Mouse (Mus musculus) CH12.LX (cell line): ENCODE measurements around the gene Nfkb2. TPM values are rescaled to one million over a fixed set of nuclear protein-coding genes. Genes with fewer than 3 reads are reported as not detected.

ENCODE experiments used
- DNase-seq: peaks from one replicate; pipeline ENCODE4 v3.0.0-alpha.2; 2013; ENCODE audit errors: extremely low read depth
- H3K27ac ChIP-seq: 2 replicates; pipeline ENCODE4 v1.5.1; 2012; ENCODE audit warnings: low read depth, mild to moderate bottlenecking, control low read depth, moderate library complexity; ENCODE audit not compliant: insufficient read depth
- H3K27me3 ChIP-seq: replicated peaks from 2 replicates; pipeline ENCODE3; 2012; ENCODE audit warnings: inconsistent platforms
- H3K36me3 ChIP-seq, 2 experiments: replicated peaks in 1 of 2; 2 replicates each; pipeline versions ENCODE3 to v1.6.1; 2012; ENCODE audit warnings: inconsistent platforms in 1 of 2, low read length in 1 of 2, mild to moderate bottlenecking in 1 of 2, mixed read lengths in 1 of 2, moderate library complexity in 1 of 2; ENCODE audit not compliant: control insufficient read depth in 1 of 2, insufficient read depth in 1 of 2
- H3K4me1 ChIP-seq, 2 experiments: 2 replicates each; pipeline ENCODE4 v1.6.1; 2012; ENCODE audit warnings: inconsistent platforms in 1 of 2, moderate library complexity in 1 of 2; ENCODE audit not compliant: insufficient read depth in 2 of 2, control insufficient read depth in 1 of 2
- H3K4me2 ChIP-seq: 2 replicates; pipeline ENCODE4 v1.6.1; 2012; ENCODE audit warnings: low read depth, mild to moderate bottlenecking, control low read depth; ENCODE audit not compliant: poor library complexity, insufficient read depth, severe bottlenecking
- H3K4me3 ChIP-seq, 3 experiments: fragments of 150-350 bp in 1 of 3; sonication (generic) in 1 of 3; replicated peaks in 1 of 3; 2 replicates each; pipeline versions ENCODE3 to v1.5.1; 2011 to 2012; ENCODE audit warnings: low read depth in 2 of 3, low read length in 2 of 3, mild to moderate bottlenecking in 2 of 3, moderate library complexity in 2 of 3, control low read depth in 1 of 3, improper control_type of control experiment in 1 of 3, inconsistent platforms in 1 of 3, mixed read lengths in 1 of 3; ENCODE audit not compliant: poor library complexity in 1 of 3
- H3K79me2 ChIP-seq: replicated peaks from 2 replicates; pipeline ENCODE4 v1.6.1; 2012; ENCODE audit warnings: mild to moderate bottlenecking, moderate library complexity; ENCODE audit not compliant: control insufficient read depth, poor library complexity, insufficient read depth, severe bottlenecking; ENCODE audit errors: extremely low read depth
- H3K9ac ChIP-seq: 2 replicates; pipeline ENCODE4 v1.6.1; 2012; ENCODE audit warnings: low read depth, mild to moderate bottlenecking, control low read depth, moderate library complexity; ENCODE audit not compliant: insufficient read depth
- H3K9me3 ChIP-seq: replicated peaks from 2 replicates; pipeline ENCODE3; 2012; ENCODE audit warnings: low read length, inconsistent platforms, mixed read lengths
- BHLHE40 ChIP-seq: IDR thresholded peaks from 2 replicates; pipeline ENCODE4 v1.6.1; 2011; ENCODE audit warnings: mild to moderate bottlenecking, low read depth, low read length, improper control_type of control experiment
- CHD1 ChIP-seq: IDR thresholded peaks from 2 replicates; pipeline ENCODE4 v1.6.1; 2012; ENCODE audit warnings: low read depth, low read length, improper control_type of control experiment, inconsistent platforms
- CHD2 ChIP-seq: IDR thresholded peaks from 2 replicates; pipeline ENCODE4 v1.6.1; 2011; ENCODE audit warnings: low read length, improper control_type of control experiment
- ELF1 ChIP-seq: IDR thresholded peaks from 2 replicates; pipeline ENCODE4 v1.6.1; 2014; ENCODE audit warnings: low read depth, mild to moderate bottlenecking, inconsistent platforms, low read length, improper control_type of control experiment
- EP300 ChIP-seq: IDR thresholded peaks from 2 replicates; pipeline ENCODE4 v1.6.1; 2011; ENCODE audit warnings: low read length, improper control_type of control experiment
- ETS1 ChIP-seq: conservative IDR thresholded peaks from 2 replicates; pipeline ENCODE4 v1.6.1; 2012; ENCODE audit warnings: low read depth, mild to moderate bottlenecking, inconsistent platforms, low read length, improper control_type of control experiment, moderate library complexity
- HCFC1 ChIP-seq: IDR thresholded peaks from 2 replicates; pipeline ENCODE4 v1.6.1; 2012; ENCODE audit warnings: low read depth, mild to moderate bottlenecking, inconsistent platforms, low read length, improper control_type of control experiment
- JUN ChIP-seq: IDR thresholded peaks from 2 replicates; pipeline ENCODE4 v1.6.1; 2011; ENCODE audit warnings: low read depth, mild to moderate bottlenecking, low read length, improper control_type of control experiment, moderate library complexity; ENCODE audit not compliant: insufficient read depth
- KAT2A ChIP-seq: IDR thresholded peaks from 2 replicates; pipeline ENCODE4 v1.6.1; 2012; ENCODE audit warnings: low read length, improper control_type of control experiment, inconsistent platforms; ENCODE audit not compliant: insufficient replicate concordance
- MEF2A ChIP-seq: IDR thresholded peaks from 2 replicates; pipeline ENCODE4 v1.6.1; 2014; ENCODE audit warnings: low read depth, mild to moderate bottlenecking, inconsistent platforms, low read length, improper control_type of control experiment, borderline replicate concordance
- MXI1 ChIP-seq: IDR thresholded peaks from 2 replicates; pipeline ENCODE4 v1.6.1; 2011; ENCODE audit warnings: mild to moderate bottlenecking, low read depth, low read length, improper control_type of control experiment
- NELFE ChIP-seq: IDR thresholded peaks from 2 replicates; pipeline ENCODE4 v1.6.1; 2011; ENCODE audit warnings: low read depth, low read length, improper control_type of control experiment
- NRF1 ChIP-seq: IDR thresholded peaks from 2 replicates; pipeline ENCODE4 v1.6.1; 2014; ENCODE audit warnings: low read depth, mild to moderate bottlenecking, inconsistent platforms, low read length, improper control_type of control experiment, moderate library complexity
- PAX5 ChIP-seq: IDR thresholded peaks from 2 replicates; pipeline ENCODE4 v1.6.1; 2012; ENCODE audit warnings: low read length, inconsistent platforms, mixed read lengths
- POLR2A ChIP-seq: IDR thresholded peaks from 2 replicates; pipeline ENCODE4 v1.6.1; 2011; ENCODE audit warnings: low read depth, mild to moderate bottlenecking, improper control_type of control experiment, low read length
- POLR2AphosphoS2 ChIP-seq: IDR thresholded peaks from 2 replicates; pipeline ENCODE4 v1.6.1; 2011; ENCODE audit warnings: low read depth, low read length, improper control_type of control experiment
- RCOR1 ChIP-seq: conservative IDR thresholded peaks from 2 replicates; pipeline ENCODE4 v1.6.1; 2012; ENCODE audit warnings: low read depth, mild to moderate bottlenecking, inconsistent platforms, low read length, improper control_type of control experiment
- SIN3A ChIP-seq: IDR thresholded peaks from 2 replicates; pipeline ENCODE4 v1.6.1; 2012; ENCODE audit warnings: low read length, improper control_type of control experiment, inconsistent platforms
- SMC3 ChIP-seq: IDR thresholded peaks from 2 replicates; pipeline ENCODE4 v1.6.1; 2011; ENCODE audit warnings: low read depth, low read length, improper control_type of control experiment
- TCF12 ChIP-seq: IDR thresholded peaks from 2 replicates; pipeline ENCODE4 v1.6.1; 2014; ENCODE audit warnings: low read depth, mild to moderate bottlenecking, inconsistent platforms, low read length, improper control_type of control experiment
- UBTF ChIP-seq: IDR thresholded peaks from 2 replicates; pipeline ENCODE4 v1.6.1; 2012; ENCODE audit warnings: low read depth, mild to moderate bottlenecking, inconsistent platforms, low read length, improper control_type of control experiment, moderate library complexity
- USF1 ChIP-seq: IDR thresholded peaks from 2 replicates; pipeline ENCODE4 v1.6.1; 2014; ENCODE audit warnings: low read depth, mild to moderate bottlenecking, inconsistent platforms, low read length, improper control_type of control experiment
- ZC3H11A ChIP-seq: IDR thresholded peaks from 2 replicates; pipeline ENCODE4 v1.6.1; 2012; ENCODE audit warnings: low read depth, mild to moderate bottlenecking, inconsistent platforms, low read length, improper control_type of control experiment
- ZMIZ1 ChIP-seq: IDR thresholded peaks from 2 replicates; pipeline ENCODE4 v1.6.1; 2012; ENCODE audit warnings: low read depth, mild to moderate bottlenecking, inconsistent platforms, low read length, improper control_type of control experiment
- dilution Hi-C: fragments of 300-500 bp; cut with MboI; formaldehyde crosslinking; loops from 2 replicates; pipeline ENCODE4 v1.14.3; 2020; ENCODE audit warnings: low sequenced_read_pairs; ENCODE audit not compliant: extremely low pct_unique_long_range_greater_than_20kb, extremely low pct_ligation_motif_present
- in situ Hi-C: fragments of 300-500 bp; cut with MboI; formaldehyde crosslinking; loops from 3 replicates; pipeline ENCODE4 v1.14.3; 2019; ENCODE audit warnings: low sequenced_read_pairs, low pct_ligation_motif_present, low pct_unique_long_range_greater_than_20kb, mixed read lengths
- polyA plus RNA-seq: library from polyadenylated mRNA; unstranded; fragments of >175 nt; gene quantifications from 2 replicates; pipeline ENCODE4 v1.2.1, GENCODE M21; 2012; ENCODE audit warnings: low read depth; ENCODE audit not compliant: insufficient read length
- total RNA-seq, 2 experiments: library from RNA; depleted of rRNA; stranded (reverse); fragments of 300-350 nt in 1 of 2; fragments of >200 nt in 1 of 2; gene quantifications; 2 replicates each; pipeline ENCODE4 v1.2.3; 2012 to 2014

Nfkb2 gene
- total and polyA plus RNA-seq, 3 experiments: 44.3 to 71.7 (median 64.8) TPM

GRCm38 (mm10) chr19:46338331-46338936 lies 34.3 kb downstream of the Nfkb2 start, which contains the start of gene Cuedc2 (continued):
- TF ChIP-seq HCFC1 (peak; percentile 96), RCOR1 (peak; percentile 54; the same call in 1 of the 2 replicates), ZMIZ1 (no peak), NRF1 (peak; percentile 81), BHLHE40 (no peak; the same call in 1 of the 2 replicates), ZC3H11A (no peak), USF1 (peak; percentile 49), POLR2AphosphoS2 (no peak), CHD1 (no peak), PAX5 (no peak), ETS1 (no peak)

GRCm38 (mm10) chr19:46338942-46339286 lies 34.8 kb downstream of the Nfkb2 start:
- H3K9me3 ChIP-seq: no peaks in the 10 kb centered on the region
- dilution Hi-C loops (no loop called here), in situ Hi-C loops (no loop called here)
- H3K79me2 ChIP-seq: 0 out of 2 replicates have a peak, but pooled peaks cover 2% of the 10 kb centered on the region
- peaks cover 16 to 53% of the 10 kb centered on the region in 2 experiments for H3K4me1 ChIP-seq
- H3K27ac ChIP-seq: peak overlapping the region; percentile 68
- no peaks in the 10 kb centered on the region for H3K27me3 ChIP-seq
- peak overlapping the region; percentile 51 to 84 (median 61) for H3K4me3 ChIP-seq
- TF ChIP-seq SMC3 (no peak), CHD1 (0 out of 2 replicates have a peak, but pooled peaks have one; percentile 54)
- peak overlapping the region; percentile 79 for H3K9ac ChIP-seq
- peaks cover 0 to 16% of the 10 kb centered on the region in 2 experiments for H3K36me3 ChIP-seq
- H3K4me2 ChIP-seq: peak overlapping the region; percentile 87
- no peak for DNase-seq

GRCm38 (mm10) chr19:46339287-46339971 lies 35.3 kb downstream of the Nfkb2 start:
- Histone ChIP-seq H3K4me2 (peak overlapping the region; percentile 87), H3K36me3 (peaks cover 0 to 13% of the 10 kb centered on the region in 2 experiments)
- in situ Hi-C loops: no loop called here
- TF ChIP-seq EP300 (peak; percentile 22), CHD1 (no peak), NELFE (peak; percentile 52; the same call in 1 of the 2 replicates), PAX5 (no peak), KAT2A (0 out of 2 replicates have a peak, but pooled peaks have one; percentile 30), HCFC1 (no peak), POLR2A (peak; percentile 60), MEF2A (peak; percentile 31; the same call in 1 of the 2 replicates), TCF12 (0 out of 2 replicates have a peak, but pooled peaks have one; percentile 11), ETS1 (0 out of 2 replicates have a peak, but pooled peaks have one; percentile 7), MXI1 (peak; percentile 53; the same call in 1 of the 2 replicates), POLR2AphosphoS2 (no peak), ZMIZ1 (peak; percentile 67), NRF1 (peak; percentile 26; the same call in 1 of the 2 replicates), SIN3A (peak; percentile 21; the same call in 1 of the 2 replicates), RCOR1 (no peak), UBTF (peak; percentile 76), JUN (no peak), ELF1 (peak; percentile 55), CHD2 (peak; percentile 57; the same call in 1 of the 2 replicates)
- TF ChIP-seq, all 38 proteins: peak for 14
- peak overlapping the region; percentile 68 for H3K27ac ChIP-seq
- peaks cover 16 to 57% of the 10 kb centered on the region in 2 experiments for H3K4me1 ChIP-seq
- peak overlapping the region; percentile 79 for H3K9ac ChIP-seq
- peak overlapping the region; percentile 51 to 84 (median 61) for H3K4me3 ChIP-seq
- no peaks in the 10 kb centered on the region for H3K9me3 ChIP-seq
- dilution Hi-C loops: no loop called here
- no peaks in the 10 kb centered on the region for H3K27me3 ChIP-seq
- 0 out of 2 replicates have a peak, but pooled peaks cover 2% of the 10 kb centered on the region for H3K79me2 ChIP-seq
- DNase-seq: peak; percentile 72
